Comparison of ENCODE assay signal across 8 mouse cellular contexts in genomic region chr4:150033261-150033671, GRCm38 (mm10). TPM values are rescaled to one million over a fixed set of nuclear protein-coding genes. Genes with fewer than 3 reads are reported as not detected.
DNase-seq lines count a peak whose midpoint lies in the region; ATAC-seq lines count a peak whose summit lies in the region.

No protein-coding gene starts in this region.

- 2% methylated on average over 31 of the region's 31 CpGs for WGBS in embryonic facial prominence, embryonic 11.5 days
- WGBS in hindbrain, embryonic 12.5 days: 2% methylated on average over 31 of the region's 31 CpGs

- H3K9ac ChIP-seq in embryonic facial prominence, embryonic 11.5 days (replicated peaks; ENCODE audit: low read length): peak overlapping the region; percentile 9; the same call in 1 of the 2 replicates
- H3K9ac ChIP-seq in hindbrain, embryonic 12.5 days: peak overlapping the region; percentile 24

- peaks cover 60% of the 10 kb centered on the region for H3K27me3 ChIP-seq in embryonic facial prominence, embryonic 11.5 days (ENCODE audit: control insufficient read depth, insufficient read depth, low read length)
- peaks cover 78% of the 10 kb centered on the region for H3K27me3 ChIP-seq in hindbrain, embryonic 12.5 days

- no peaks in the 10 kb centered on the region for H3K36me3 ChIP-seq in embryonic facial prominence, embryonic 11.5 days (replicated peaks; ENCODE audit: control insufficient read depth, insufficient read depth, low read depth, low read length)
- no peaks in the 10 kb centered on the region for H3K36me3 ChIP-seq in hindbrain, embryonic 12.5 days

- peak overlapping the region; percentile 27 for H3K4me3 ChIP-seq in embryonic facial prominence, embryonic 11.5 days (ENCODE audit: low read depth, low read length)
- peak overlapping the region; percentile 27 for H3K4me3 ChIP-seq in hindbrain, embryonic 12.5 days

- intact Hi-C loops in left cerebral cortex, postnatal 36 days (cut with DNase I): loop anchor here (10.0 kb wide), 1 partner anchor 182 kb away; no protein-coding TSS in a partner anchor

- ATAC-seq in embryonic facial prominence, embryonic 11.5 days (replicated peaks; ENCODE audit: insufficient number of reproducible peaks, low FRiP score, low TSS enrichment, low read depth): peak; percentile 51; the same call in 1 of the 2 replicates
- ATAC-seq in hindbrain, embryonic 12.5 days (ENCODE audit: low FRiP score): peak; percentile 80; the same call in 1 of the 2 replicates
- no peak for ATAC-seq in activated CD4-positive, CD25-positive, alpha-beta regulatory T cell, adult 4 months

- peaks cover 8% of the 10 kb centered on the region for H3K4me1 ChIP-seq in embryonic facial prominence, embryonic 11.5 days (ENCODE audit: control insufficient read depth, insufficient read depth, low read length)
- H3K4me1 ChIP-seq in hindbrain, embryonic 12.5 days: peaks cover 31% of the 10 kb centered on the region

- no peaks in the 10 kb centered on the region for H3K9me3 ChIP-seq in embryonic facial prominence, embryonic 11.5 days (replicated peaks; ENCODE audit: control insufficient read depth, low read length)
- no peaks in the 10 kb centered on the region for H3K9me3 ChIP-seq in hindbrain, embryonic 12.5 days (replicated peaks)

- peak overlapping the region; percentile 52 for H3K4me2 ChIP-seq in embryonic facial prominence, embryonic 11.5 days (ENCODE audit: low read depth, low read length)
- H3K4me2 ChIP-seq in hindbrain, embryonic 12.5 days (replicated peaks): peak overlapping the region; percentile 55

- no peak overlapping the region for H3K27ac ChIP-seq in embryonic facial prominence, embryonic 11.5 days (replicated peaks; ENCODE audit: low read depth, low read length)
- H3K27ac ChIP-seq in hindbrain, embryonic 12.5 days: 0 out of 2 replicates have a peak overlapping the region, but pooled peaks have one; percentile 40

- DNase-seq in left cerebral cortex, postnatal 36 days (ENCODE audit: low spot score in 2 of 2): peak; percentile 17 to 26
- DNase-seq in left cerebral cortex, adult 9 months (ENCODE audit: low spot score in 2 of 2): no peak
- peak; percentile 47 for DNase-seq in embryonic facial prominence, embryonic 11.5 days (ENCODE audit: low spot score)
- DNase-seq in neural tube, embryonic 10.5 days (ENCODE audit: extremely low spot score, low spot score): peak; percentile 63
- DNase-seq in urinary bladder, adult 2 months (ENCODE audit: low spot score): no peak
- DNase-seq in frontal cortex, postnatal 14 days (ENCODE audit: low spot score in 2 of 2): no peak

RNA-seq across cellular contexts. Expression of gene H6pd, which starts 24.4 kb away (rescaled TPM):
- total RNA-seq in left cerebral cortex, postnatal 36 days (2021): 10 to 100 TPM; 12.5 to 14.3 TPM
- polyA plus RNA-seq in embryonic facial prominence, embryonic 11.5 days (2014; fragmentation: Nextera tagmentation; extraction: Ambion mirVana): 3.2 and 3.9 TPM in 2 replicates
- polyA plus RNA-seq in hindbrain, embryonic 12.5 days (2016; fragmentation: Nextera tagmentation; extraction: Ambion mirVana): 5.4 and 5.8 TPM in 2 replicates
- polyA plus RNA-seq in urinary bladder, adult 2 months (2012; rRNA removed): 45.9 and 57.6 TPM in 2 replicates
- 1 to 10 TPM; 5.3 to 5.4 TPM for polyA plus RNA-seq in activated CD4-positive, CD25-positive, alpha-beta regulatory T cell, adult 4 months (2017; shearing (Covaris generic))

RNA-seq across cellular contexts. Expression of gene Gpr157, which starts 53.9 kb away (rescaled TPM):
- 1 to 10 TPM; 1.5 to 1.6 TPM for total RNA-seq in left cerebral cortex, postnatal 36 days (2021)
- polyA plus RNA-seq in embryonic facial prominence, embryonic 11.5 days (2014; fragmentation: Nextera tagmentation; extraction: Ambion mirVana): 0.18 and 0.28 TPM in 2 replicates
- polyA plus RNA-seq in hindbrain, embryonic 12.5 days (2016; fragmentation: Nextera tagmentation; extraction: Ambion mirVana): 0.68 TPM in 2 replicates
- 1.7 and 2.0 TPM in 2 replicates for polyA plus RNA-seq in urinary bladder, adult 2 months (2012; rRNA removed)
- under 1 TPM; 0.33 to 0.42 TPM for polyA plus RNA-seq in activated CD4-positive, CD25-positive, alpha-beta regulatory T cell, adult 4 months (2017; shearing (Covaris generic))

Comparison
In these comparisons a context has a peak if more than half of its experiments do, and no peak if none do; other contexts are left out.
1. DNase-seq: peak in left cerebral cortex, postnatal 36 days (2 of 2), embryonic facial prominence, embryonic 11.5 days (single experiment) and neural tube, embryonic 10.5 days (single experiment); none in left cerebral cortex, adult 9 months (0 of 2), urinary bladder, adult 2 months (single experiment) and frontal cortex, postnatal 14 days (0 of 2).